Mouse (Mus musculus) MEL (cell line): ENCODE results near the gene Lin52. TPM values are rescaled to one million over a fixed set of nuclear protein-coding genes. Genes with fewer than 3 reads are reported as not detected.

Experiments used
- DNase-seq: peaks from one replicate; pipeline ENCODE4 v3.0.0; 2011; ENCODE audit warnings: low read depth, low spot score
- H3K27ac ChIP-seq: 2 replicates; pipeline ENCODE4 v1.5.1; 2012; ENCODE audit warnings: low read depth, mild to moderate bottlenecking, control low read depth, low read length, moderate library complexity; ENCODE audit not compliant: control insufficient read depth
- H3K27me3 ChIP-seq, 2 experiments: fragments of 150-350 bp in 1 of 2; sonication (generic) in 1 of 2; 2 replicates each; pipeline ENCODE4 v1.6.1; 2012; ENCODE audit warnings: low read length in 2 of 2, mild to moderate bottlenecking in 2 of 2, improper control_type of control experiment in 1 of 2, moderate library complexity in 1 of 2; ENCODE audit not compliant: insufficient read depth in 2 of 2, control insufficient read depth in 1 of 2
- H3K36me3 ChIP-seq, 2 experiments: 2 replicates each; pipeline ENCODE4 v1.6.1; 2012 to 2014; ENCODE audit warnings: low read length in 2 of 2, improper control_type of control experiment in 1 of 2, inconsistent platforms in 1 of 2, mild to moderate bottlenecking in 1 of 2; ENCODE audit not compliant: insufficient read depth in 2 of 2, control insufficient read depth in 1 of 2
- H3K4me1 ChIP-seq, 2 experiments: fragments of 150-350 bp in 1 of 2; sonication (generic) in 1 of 2; 2 replicates each; pipeline ENCODE4 v1.6.1; 2012; ENCODE audit warnings: low read length in 2 of 2, improper control_type of control experiment in 1 of 2, mild to moderate bottlenecking in 1 of 2; ENCODE audit not compliant: insufficient read depth in 2 of 2, control insufficient read depth in 1 of 2
- H3K4me3 ChIP-seq, 2 experiments: fragments of 150-350 bp in 1 of 2; sonication (generic) in 1 of 2; 2 replicates each; pipeline ENCODE4 v1.5.1; 2012; ENCODE audit warnings: low read depth in 2 of 2, low read length in 2 of 2, mild to moderate bottlenecking in 2 of 2, moderate library complexity in 2 of 2, control low read depth in 1 of 2, improper control_type of control experiment in 1 of 2; ENCODE audit not compliant: control insufficient read depth in 1 of 2, insufficient read depth in 1 of 2
- H3K79me2 ChIP-seq: 2 replicates; pipeline ENCODE4 v1.6.1; 2012; ENCODE audit warnings: mild to moderate bottlenecking, low read length, moderate library complexity; ENCODE audit not compliant: control insufficient read depth, poor library complexity, insufficient read depth
- H3K9ac ChIP-seq: 2 replicates; pipeline ENCODE4 v1.6.1; 2012; ENCODE audit warnings: low read depth, mild to moderate bottlenecking, control low read depth, low read length, moderate library complexity; ENCODE audit not compliant: control insufficient read depth, poor library complexity, severe bottlenecking
- H3K9me3 ChIP-seq: fragments of 150-350 bp; sonication (generic); replicated peaks from 2 replicates; pipeline ENCODE4 v1.6.1; 2012; ENCODE audit warnings: mild to moderate bottlenecking, low read length, improper control_type of control experiment, moderate library complexity; ENCODE audit not compliant: insufficient read depth
- BHLHE40 ChIP-seq: IDR thresholded peaks from 2 replicates; pipeline ENCODE4 v1.6.1; 2012; ENCODE audit warnings: low read depth, mild to moderate bottlenecking, inconsistent platforms, low read length, improper control_type of control experiment, borderline replicate concordance
- CHD1 ChIP-seq: IDR thresholded peaks from 2 replicates; pipeline ENCODE4 v1.6.1; 2012; ENCODE audit warnings: low read depth, mild to moderate bottlenecking, inconsistent platforms, low read length, improper control_type of control experiment
- CHD2 ChIP-seq: IDR thresholded peaks from 2 replicates; pipeline ENCODE4 v1.6.1; 2011; ENCODE audit warnings: low read length, improper control_type of control experiment
- CTCF ChIP-seq, 3 experiments: IDR thresholded peaks in 2 of 3; conservative IDR thresholded peaks in 1 of 3; 2 replicates each; pipeline ENCODE4 v1.5.1; 2011 to 2012; ENCODE audit warnings: low read length in 3 of 3, low read depth in 2 of 3, mild to moderate bottlenecking in 2 of 3, improper control_type of control experiment in 1 of 3, inconsistent platforms in 1 of 3, mixed read lengths in 1 of 3, moderate library complexity in 1 of 3; ENCODE audit not compliant: control insufficient read depth in 1 of 3, insufficient read depth in 1 of 3, poor library complexity in 1 of 3, severe bottlenecking in 1 of 3
- E2F4 ChIP-seq: IDR thresholded peaks from 2 replicates; pipeline ENCODE4 v1.6.1; 2011; ENCODE audit warnings: low read depth, low read length, improper control_type of control experiment, borderline replicate concordance
- ELF1 ChIP-seq: IDR thresholded peaks from 2 replicates; pipeline ENCODE4 v1.6.1; 2014; ENCODE audit warnings: low read depth, mild to moderate bottlenecking, inconsistent platforms, low read length, improper control_type of control experiment, moderate library complexity
- EP300 ChIP-seq, 2 experiments: IDR thresholded peaks; 2 replicates each; pipeline ENCODE4 v1.6.1; 2011; ENCODE audit warnings: improper control_type of control experiment in 2 of 2, low read length in 2 of 2, low read depth in 1 of 2, mild to moderate bottlenecking in 1 of 2
- HCFC1 ChIP-seq: IDR thresholded peaks from 2 replicates; pipeline ENCODE4 v1.6.1; 2012; ENCODE audit warnings: low read depth, mild to moderate bottlenecking, inconsistent platforms, low read length, improper control_type of control experiment, moderate library complexity
- MAZ ChIP-seq: IDR thresholded peaks from 2 replicates; pipeline ENCODE4 v1.6.1; 2012; ENCODE audit warnings: low read depth, mild to moderate bottlenecking, inconsistent platforms, low read length, improper control_type of control experiment
- MEF2A ChIP-seq: IDR thresholded peaks from 2 replicates; pipeline ENCODE4 v1.6.1; 2014; ENCODE audit warnings: low read depth, mild to moderate bottlenecking, inconsistent platforms, low read length, improper control_type of control experiment; ENCODE audit not compliant: poor library complexity, insufficient replicate concordance, severe bottlenecking; ENCODE audit errors: extremely low read depth
- MXI1 ChIP-seq: IDR thresholded peaks from 2 replicates; pipeline ENCODE4 v1.6.1; 2011; ENCODE audit warnings: mild to moderate bottlenecking, low read depth, low read length, improper control_type of control experiment
- MYC ChIP-seq: IDR thresholded peaks from 2 replicates; pipeline ENCODE4 v1.6.1; 2011; ENCODE audit warnings: low read depth, mild to moderate bottlenecking, low read length, improper control_type of control experiment, moderate library complexity
- POLR2AphosphoS2 ChIP-seq: IDR thresholded peaks from 2 replicates; pipeline ENCODE4 v1.6.1; 2011; ENCODE audit warnings: low read length, improper control_type of control experiment
- POLR2AphosphoS5 ChIP-seq: IDR thresholded peaks from 2 replicates; pipeline ENCODE4 v1.6.1; 2012; ENCODE audit warnings: low read depth, borderline replicate concordance, mild to moderate bottlenecking, inconsistent platforms, low read length, moderate library complexity, mixed read lengths
- RCOR1 ChIP-seq: IDR thresholded peaks from 2 replicates; pipeline ENCODE4 v1.6.1; 2012; ENCODE audit warnings: low read depth, mild to moderate bottlenecking, inconsistent platforms, low read length, improper control_type of control experiment
- SIN3A ChIP-seq: IDR thresholded peaks from 2 replicates; pipeline ENCODE4 v1.6.1; 2012; ENCODE audit warnings: low read length, improper control_type of control experiment, inconsistent platforms
- TCF12 ChIP-seq: IDR thresholded peaks from 2 replicates; pipeline ENCODE4 v1.6.1; 2014; ENCODE audit warnings: low read depth, mild to moderate bottlenecking, inconsistent platforms, low read length, improper control_type of control experiment, moderate library complexity
- UBTF ChIP-seq: IDR thresholded peaks from 2 replicates; pipeline ENCODE4 v1.6.1; 2012; ENCODE audit warnings: low read depth, mild to moderate bottlenecking, inconsistent platforms, low read length, improper control_type of control experiment, moderate library complexity, borderline replicate concordance; ENCODE audit not compliant: insufficient read depth
- USF1 ChIP-seq: IDR thresholded peaks from 2 replicates; pipeline ENCODE4 v1.6.1; 2014; ENCODE audit warnings: low read depth, mild to moderate bottlenecking, inconsistent platforms, low read length, improper control_type of control experiment, moderate library complexity
- USF2 ChIP-seq, 2 experiments: IDR thresholded peaks; 2 replicates each; pipeline ENCODE4 v1.6.1; 2011 to 2012; ENCODE audit warnings: improper control_type of control experiment in 2 of 2, low read length in 2 of 2, borderline replicate concordance in 1 of 2, inconsistent platforms in 1 of 2, low read depth in 1 of 2, mild to moderate bottlenecking in 1 of 2; ENCODE audit not compliant: insufficient read depth in 1 of 2
- ZMIZ1 ChIP-seq: IDR thresholded peaks from 2 replicates; pipeline ENCODE4 v1.6.1; 2012; ENCODE audit warnings: low read depth, mild to moderate bottlenecking, inconsistent platforms, low read length, improper control_type of control experiment, moderate library complexity
- ZNF384 ChIP-seq: IDR thresholded peaks from 2 replicates; pipeline ENCODE4 v1.6.1; 2012; ENCODE audit warnings: low read depth, mild to moderate bottlenecking, inconsistent platforms, low read length, improper control_type of control experiment
- polyA plus RNA-seq, 2 experiments: library from polyadenylated mRNA; stranded (reverse) in 1 of 2; unstranded in 1 of 2; fragments of >175 nt in 1 of 2; fragments of >200 nt in 1 of 2; gene quantifications; 2 replicates each; pipeline versions ENCODE4 v1.2.1 to v1.2.4; 2012; ENCODE audit warnings: low replicate concordance in 2 of 2, low read depth in 1 of 2; ENCODE audit not compliant: insufficient read length in 2 of 2, insufficient read depth in 1 of 2, missing spikeins in 1 of 2
- total RNA-seq: library from RNA; depleted of rRNA; stranded (reverse); fragments of 300-350 nt; gene quantifications from 2 replicates; pipeline ENCODE4 v1.2.3, GENCODE M21; 2012

Lin52 gene
- total and polyA plus RNA-seq, 3 experiments: 6.7 to 7.7 TPM; not detected in 1

DNA sequence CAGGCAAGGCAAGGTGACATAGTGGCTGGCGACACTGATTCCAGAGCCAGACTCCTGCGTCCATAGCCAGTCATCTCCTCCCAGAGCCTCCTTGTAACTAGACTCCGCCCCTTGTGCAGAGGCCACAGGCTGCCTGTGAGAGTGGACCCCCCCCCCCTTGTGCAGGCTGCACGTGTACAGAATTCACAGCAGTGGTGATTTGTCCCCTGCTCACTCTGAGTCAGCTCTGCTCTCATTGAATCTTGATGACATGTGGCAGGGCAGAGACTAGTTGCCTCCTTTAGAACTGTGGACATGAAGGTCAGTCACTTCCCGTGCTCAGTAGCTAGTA, 127.2 kb downstream of the Lin52 start:
- TF ChIP-seq USF2 (IDR thresholded peaks at IDR 0.05; ENCODE audit: borderline replicate concordance in 1 of 2, insufficient read depth in 1 of 2, low read depth in 1 of 2, low read length in 2 of 2) (no peak), TCF12 (no peak), UBTF (no peak), CHD2 (no peak), MXI1 (no peak), MAZ (no peak)
- Histone ChIP-seq H3K4me3 (no peak overlapping the region), H3K4me1 (no peaks in the 10 kb centered on the region), H3K27me3 (peaks cover 1 to 5% of the 10 kb centered on the region in 2 experiments; a peak in 1 of 4 replicates), H3K9ac (no peak overlapping the region), H3K9me3 (no peaks in the 10 kb centered on the region), H3K79me2 (no peaks in the 10 kb centered on the region), H3K27ac (no peak overlapping the region), H3K36me3 (no peaks in the 10 kb centered on the region)
- DNase-seq: no peak

DNA sequence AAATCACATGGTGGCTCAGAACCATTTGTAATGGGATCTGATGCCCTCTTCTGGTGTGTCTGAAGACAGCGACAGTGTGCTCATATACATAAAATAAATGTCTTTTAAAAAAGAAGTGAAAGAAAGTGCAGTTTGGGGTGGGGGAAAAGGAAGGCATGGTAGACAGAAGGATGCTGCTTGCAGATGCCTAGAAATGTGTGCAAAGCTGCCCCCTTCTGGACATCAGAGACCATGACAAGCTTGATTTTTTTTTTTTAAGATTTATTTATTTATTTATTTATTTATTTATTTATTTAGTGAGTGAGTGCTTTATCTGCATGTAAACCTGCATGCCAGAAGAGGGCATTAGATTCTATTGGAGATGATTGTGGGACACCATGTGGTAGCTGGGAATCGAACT, 130.1 kb downstream of the Lin52 start:
- DNase-seq: peak; percentile 19
- H3K27me3 ChIP-seq: peaks cover 0 to 1% of the 10 kb centered on the region in 2 experiments; a peak in 1 of 4 replicates
- H3K4me1 ChIP-seq: no peaks in the 10 kb centered on the region
- no peak overlapping the region for H3K4me3 ChIP-seq
- peak in 2 of 3 experiments; percentile 14 to 20; a peak in 2 of 6 replicates for TF ChIP-seq CTCF (IDR thresholded peaks at IDR 0.05 in 2 of 3, conservative IDR thresholded peaks at IDR 0.05 in 1 of 3; ENCODE audit: control insufficient read depth in 1 of 3, insufficient read depth in 1 of 3, low read depth in 2 of 3, low read length in 3 of 3, poor library complexity in 1 of 3, severe bottlenecking in 1 of 3)
- TF ChIP-seq CHD2: no peak
- TF ChIP-seq POLR2AphosphoS2: no peak
- TF ChIP-seq MYC: no peak
- TF ChIP-seq MEF2A: no peak
- TF ChIP-seq ZNF384: peak; percentile 63
- H3K9me3 ChIP-seq: no peaks in the 10 kb centered on the region
- no peaks in the 10 kb centered on the region for H3K36me3 ChIP-seq
- H3K27ac ChIP-seq: no peak overlapping the region
- no peak overlapping the region for H3K9ac ChIP-seq
- H3K79me2 ChIP-seq: no peaks in the 10 kb centered on the region

DNA sequence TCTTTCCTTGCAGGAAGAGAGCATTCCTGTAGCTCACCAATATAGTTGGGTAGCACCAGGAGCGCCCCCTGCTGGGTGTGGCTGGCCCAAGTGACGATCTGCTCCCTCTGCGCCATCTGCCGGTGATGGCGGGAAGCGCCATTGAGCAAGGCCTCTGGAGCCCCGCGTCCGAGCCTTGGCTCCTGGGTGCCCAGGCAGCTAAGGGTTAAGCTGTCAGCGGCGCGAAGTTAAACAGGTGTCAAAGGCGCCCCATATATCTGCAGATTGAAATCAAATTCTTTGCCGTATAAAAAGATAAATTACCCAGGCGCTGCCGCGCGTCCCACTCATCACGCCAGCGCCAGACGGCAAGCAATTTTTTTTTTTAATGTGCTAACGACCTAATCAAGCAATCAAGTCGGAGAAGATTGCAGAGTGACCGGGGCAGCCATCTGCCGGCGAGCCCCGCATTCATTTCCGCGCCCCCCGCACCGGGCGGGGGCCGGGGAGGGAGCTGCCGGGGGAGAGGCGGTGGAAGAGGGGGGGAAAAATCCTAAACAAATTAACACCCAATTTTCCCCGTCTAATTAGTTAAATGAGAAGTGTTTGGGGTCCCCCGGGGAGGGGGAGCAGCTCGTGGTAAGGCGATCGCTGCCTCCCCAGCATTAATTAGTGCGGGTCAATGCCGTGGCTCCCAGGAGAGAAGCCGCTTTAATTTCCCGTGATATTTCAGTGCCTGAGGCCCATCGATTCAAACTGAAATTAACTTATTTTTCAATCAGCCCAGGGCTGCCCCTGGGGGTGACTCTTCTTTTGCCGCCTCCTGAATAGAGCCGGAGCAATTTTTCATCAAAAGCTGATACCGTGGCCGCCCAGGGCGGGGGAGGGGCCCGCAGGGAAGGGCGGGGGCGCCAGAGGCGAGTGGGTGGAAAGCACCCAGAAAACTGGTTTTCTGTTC, 138.9 kb downstream of the Lin52 start:
- Histone ChIP-seq H3K9me3 (no peaks in the 10 kb centered on the region), H3K4me1 (no peaks in the 10 kb centered on the region), H3K36me3 (no peaks in the 10 kb centered on the region), H3K79me2 (no peaks in the 10 kb centered on the region), H3K27me3 (peaks cover 0 to 1% of the 10 kb centered on the region in 2 experiments; a peak in 1 of 4 replicates), H3K9ac (peak overlapping the region; percentile 69), H3K4me3 (peak overlapping the region; percentile 72 to 83), H3K27ac (no peak overlapping the region)
- DNase-seq: peak; percentile 87
- TF ChIP-seq CHD1 (no peak), MXI1 (no peak), POLR2AphosphoS2 (no peak), E2F4 (no peak), HCFC1 (no peak), USF1 (no peak), ZMIZ1 (no peak), BHLHE40 (no peak), UBTF (no peak), ELF1 (no peak), EP300 (IDR thresholded peaks at IDR 0.05; ENCODE audit: low read depth in 1 of 2, low read length in 2 of 2) (no peak), SIN3A (peak; percentile 13; the same call in 1 of the 2 replicates), POLR2AphosphoS5 (no peak), MEF2A (no peak), RCOR1 (no peak)
